Mouse (Mus musculus): ENCODE measurements around the gene Cd63. TPM values are rescaled to one million over a fixed set of nuclear protein-coding genes. Genes with fewer than 3 reads are reported as not detected.
A peak's percentile ranks its signal among the peaks of the same experiment; 100 is the strongest.

The Cd63 gene
- polyA plus RNA-seq, 1 experiment from 2014 or later: 794 TPM

- H3K9ac ChIP-seq (ENCODE audit: low read depth, low read length): no peak overlapping the region
- H3K4me1 ChIP-seq (ENCODE audit: control insufficient read depth, insufficient read depth, low read length): no peaks in the 10 kb centered on the region
- WGBS: 88% methylated on average over 4 of the region's 4 CpGs
- no peak overlapping the region for H3K4me3 ChIP-seq (ENCODE audit: low read length)
- H3K4me2 ChIP-seq (ENCODE audit: low read depth, low read length): no peak overlapping the region
- no peaks in the 10 kb centered on the region for H3K36me3 ChIP-seq (ENCODE audit: control insufficient read depth, insufficient read depth, low read length)
- no peaks in the 10 kb centered on the region for H3K9me3 ChIP-seq (ENCODE audit: control insufficient read depth, low read length)
- H3K27ac ChIP-seq (ENCODE audit: low read length): no peak overlapping the region
- H3K27me3 ChIP-seq (replicated peaks; ENCODE audit: control insufficient read depth, insufficient read depth, low read length): no peaks in the 10 kb centered on the region
- no peak for ATAC-seq
Measured at GRCm38 (mm10) chr10:128947496-128947895, 46.7 kb downstream of the Cd63 start.

DNA sequence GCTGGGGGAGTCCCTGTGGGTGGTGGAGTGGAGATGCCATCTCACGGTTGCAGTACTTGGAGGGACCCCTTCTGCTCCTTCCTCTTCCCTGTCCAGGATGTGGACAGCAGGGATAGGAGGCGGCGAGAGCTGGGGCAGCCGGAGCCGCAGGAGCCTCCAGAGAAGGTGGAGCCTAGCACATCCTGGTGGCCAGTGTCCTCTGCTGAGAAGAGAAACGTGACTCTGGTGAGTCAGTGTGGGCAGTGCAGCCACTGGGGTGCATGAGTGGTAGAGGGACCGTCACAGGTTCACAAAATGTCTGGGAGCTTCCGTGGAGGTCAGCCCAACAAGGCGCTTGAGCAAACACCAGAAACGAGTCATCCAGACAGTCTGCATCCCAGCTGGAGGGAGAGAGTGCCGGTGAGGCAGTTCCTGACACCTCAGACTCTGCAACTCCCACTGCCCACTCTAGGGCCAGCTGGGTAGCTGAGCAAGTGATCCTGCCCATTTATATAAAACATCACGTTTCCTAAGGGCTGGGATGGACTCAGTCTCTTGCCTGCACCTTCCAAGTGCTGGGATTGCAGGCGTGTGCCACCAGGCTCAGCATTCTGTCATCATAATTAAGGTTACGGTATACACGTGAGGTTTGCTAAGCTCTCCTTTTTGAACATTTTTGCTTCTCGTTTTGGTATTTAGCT lies 49.6 kb downstream of the Cd63 start:
- Histone ChIP-seq H3K27ac (ENCODE audit: low read length) (no peak overlapping the region), H3K4me1 (ENCODE audit: control insufficient read depth, insufficient read depth, low read length) (no peaks in the 10 kb centered on the region), H3K9me3 (ENCODE audit: control insufficient read depth, low read length) (no peaks in the 10 kb centered on the region), H3K27me3 (replicated peaks; ENCODE audit: control insufficient read depth, insufficient read depth, low read length) (no peaks in the 10 kb centered on the region), H3K36me3 (ENCODE audit: control insufficient read depth, insufficient read depth, low read length) (no peaks in the 10 kb centered on the region), H3K4me2 (ENCODE audit: low read depth, low read length) (no peak overlapping the region), H3K9ac (ENCODE audit: low read depth, low read length) (no peak overlapping the region), H3K4me3 (ENCODE audit: low read length) (no peak overlapping the region)
- ATAC-seq: no peak
- 58% methylated on average over 16 of the region's 16 CpGs for WGBS

GRCm38 (mm10) chr10:128958340-128958739 lies 57.6 kb downstream of the Cd63 start:
- Histone ChIP-seq H3K4me1 (ENCODE audit: control insufficient read depth, insufficient read depth, low read length) (peaks cover 18% of the 10 kb centered on the region; the same call in 1 of the 2 replicates), H3K9me3 (ENCODE audit: control insufficient read depth, low read length) (no peaks in the 10 kb centered on the region), H3K4me3 (ENCODE audit: low read length) (no peak overlapping the region), H3K9ac (ENCODE audit: low read depth, low read length) (no peak overlapping the region), H3K27me3 (replicated peaks; ENCODE audit: control insufficient read depth, insufficient read depth, low read length) (no peaks in the 10 kb centered on the region), H3K27ac (ENCODE audit: low read length) (no peak overlapping the region), H3K36me3 (ENCODE audit: control insufficient read depth, insufficient read depth, low read length) (no peaks in the 10 kb centered on the region), H3K4me2 (ENCODE audit: low read depth, low read length) (no peak overlapping the region)
- no peak for ATAC-seq
- 80% methylated on average over 10 of the region's 10 CpGs for WGBS

DNA sequence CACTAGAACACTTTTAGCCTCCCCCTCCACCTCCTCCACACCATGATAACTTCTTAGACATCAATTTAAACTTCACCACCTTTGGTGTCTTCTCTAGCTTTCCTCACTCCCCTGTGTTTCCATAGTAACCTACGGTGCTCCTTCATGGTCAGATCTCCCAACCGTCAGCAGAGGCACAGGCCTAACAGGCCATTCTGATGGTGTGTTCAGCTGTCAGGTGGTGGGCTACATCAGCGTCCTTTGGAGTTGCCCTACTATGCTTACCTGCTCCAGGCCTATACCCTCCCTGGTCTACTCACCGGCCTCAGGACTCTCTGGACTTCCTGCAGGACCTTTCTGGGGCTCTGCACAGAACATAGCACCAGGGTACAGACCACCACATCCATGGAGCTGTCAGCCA lies 59.4 kb downstream of the Cd63 start:
- peaks cover 27% of the 10 kb centered on the region; the same call in 1 of the 2 replicates for H3K4me1 ChIP-seq (ENCODE audit: control insufficient read depth, insufficient read depth, low read length)
- H3K27me3 ChIP-seq (replicated peaks; ENCODE audit: control insufficient read depth, insufficient read depth, low read length): no peaks in the 10 kb centered on the region
- H3K4me3 ChIP-seq (ENCODE audit: low read length): peak overlapping the region; percentile 17
- peak; percentile 6 for ATAC-seq
- H3K4me2 ChIP-seq (ENCODE audit: low read depth, low read length): peak overlapping the region; percentile 44
- H3K27ac ChIP-seq (ENCODE audit: low read length): peak overlapping the region; percentile 59
- no peaks in the 10 kb centered on the region for H3K36me3 ChIP-seq (ENCODE audit: control insufficient read depth, insufficient read depth, low read length)
- H3K9ac ChIP-seq (ENCODE audit: low read depth, low read length): peak overlapping the region; percentile 1; the same call in 1 of the 2 replicates
- WGBS: 78% methylated on average over 4 of the region's 4 CpGs
- H3K9me3 ChIP-seq (ENCODE audit: control insufficient read depth, low read length): no peaks in the 10 kb centered on the region

- Histone ChIP-seq H3K9me3 (ENCODE audit: control insufficient read depth, low read length) (no peaks in the 10 kb centered on the region), H3K9ac (ENCODE audit: low read depth, low read length) (peak within 1 kb of the TSS; percentile 1; the same call in 1 of the 2 replicates), H3K4me1 (ENCODE audit: control insufficient read depth, insufficient read depth, low read length) (peaks cover 27% of the 10 kb centered on the region; the same call in 1 of the 2 replicates), H3K36me3 (ENCODE audit: control insufficient read depth, insufficient read depth, low read length) (no peaks in the 10 kb centered on the region), H3K4me2 (ENCODE audit: low read depth, low read length) (peak within 1 kb of the TSS; percentile 44), H3K27me3 (replicated peaks; ENCODE audit: control insufficient read depth, insufficient read depth, low read length) (no peaks in the 10 kb centered on the region), H3K4me3 (ENCODE audit: low read length) (peak within 1 kb of the TSS; percentile 17), H3K27ac (ENCODE audit: low read length) (peak within 1 kb of the TSS; percentile 71)
- ATAC-seq: peak; percentile 94
- 64% methylated on average over 12 of the region's 12 CpGs for WGBS
Measured at GRCm38 (mm10) chr10:128960590-128961584, 60.1 kb downstream of the Cd63 start, which contains the start of gene Mettl7b. Gene Mettl7b, minus strand, starts transcription at chr10:128960988.

Other genes starting within 250 kb of the Cd63 start
- gene Suox, start 226.9 kb upstream of the Cd63 start, polyA plus RNA-seq (2015; fragmentation: Nextera tagmentation; extraction: Ambion mirVana): 11.8 and 13.0 TPM in 2 replicates
- 61.6 and 64.5 TPM in 2 replicates for gene Rab5b, start 204.7 kb upstream of the Cd63 start, polyA plus RNA-seq (2015; fragmentation: Nextera tagmentation; extraction: Ambion mirVana)
- 1.5 and 1.6 TPM in 2 replicates for gene Pmel, start 196.8 kb upstream of the Cd63 start, polyA plus RNA-seq (2015; fragmentation: Nextera tagmentation; extraction: Ambion mirVana)
- 60.4 and 65.2 TPM in 2 replicates for gene Cdk2, start 196.0 kb upstream of the Cd63 start, polyA plus RNA-seq (2015; fragmentation: Nextera tagmentation; extraction: Ambion mirVana)
- 7.8 and 7.9 TPM in 2 replicates for gene Dgka, start 156.1 kb upstream of the Cd63 start, polyA plus RNA-seq (2015; fragmentation: Nextera tagmentation; extraction: Ambion mirVana)
- 28.4 and 31.5 TPM in 2 replicates for gene Pym1, start 153.1 kb upstream of the Cd63 start, polyA plus RNA-seq (2015; fragmentation: Nextera tagmentation; extraction: Ambion mirVana)
- gene Mmp19, start 110.1 kb upstream of the Cd63 start, polyA plus RNA-seq (2015; fragmentation: Nextera tagmentation; extraction: Ambion mirVana): 0.66 and 0.81 TPM in 2 replicates
- 45.5 and 45.8 TPM in 2 replicates for gene Dnajc14, start 96.9 kb upstream of the Cd63 start, polyA plus RNA-seq (2015; fragmentation: Nextera tagmentation; extraction: Ambion mirVana)
- gene Tmem198b, start 96.6 kb upstream of the Cd63 start, polyA plus RNA-seq (2015; fragmentation: Nextera tagmentation; extraction: Ambion mirVana): 11.6 and 13.4 TPM in 2 replicates
- gene Sarnp, start 83.7 kb upstream of the Cd63 start, polyA plus RNA-seq (2015; fragmentation: Nextera tagmentation; extraction: Ambion mirVana): 154 and 172 TPM in 2 replicates
- 126 and 132 TPM in 2 replicates for gene Ormdl2, start 79.3 kb upstream of the Cd63 start, polyA plus RNA-seq (2015; fragmentation: Nextera tagmentation; extraction: Ambion mirVana)
- gene Gdf11, start 9.3 kb upstream of the Cd63 start, polyA plus RNA-seq (2015; fragmentation: Nextera tagmentation; extraction: Ambion mirVana): 2.1 and 2.2 TPM in 2 replicates
- gene Rdh5, start 21.9 kb downstream of the Cd63 start, polyA plus RNA-seq (2015; fragmentation: Nextera tagmentation; extraction: Ambion mirVana): 18.6 and 18.8 TPM in 2 replicates
- gene Bloc1s1, start 23.0 kb downstream of the Cd63 start, polyA plus RNA-seq (2015; fragmentation: Nextera tagmentation; extraction: Ambion mirVana): 208 and 220 TPM in 2 replicates
- gene Itga7, start 32.8 kb downstream of the Cd63 start, polyA plus RNA-seq (2015; fragmentation: Nextera tagmentation; extraction: Ambion mirVana): 3.3 and 3.7 TPM in 2 replicates
- gene Mettl7b, start 60.0 kb downstream of the Cd63 start, polyA plus RNA-seq (2015; fragmentation: Nextera tagmentation; extraction: Ambion mirVana): 23.2 and 28.6 TPM in 2 replicates
- gene Olfr9, start 88.4 kb downstream of the Cd63 start, polyA plus RNA-seq (2015; fragmentation: Nextera tagmentation; extraction: Ambion mirVana): not detected in 2 replicates
- not detected in 2 replicates for gene Olfr763, start 109.8 kb downstream of the Cd63 start, polyA plus RNA-seq (2015; fragmentation: Nextera tagmentation; extraction: Ambion mirVana)
- gene Olfr764-ps1, start 138.9 kb downstream of the Cd63 start, polyA plus RNA-seq (2015; fragmentation: Nextera tagmentation; extraction: Ambion mirVana): not detected in 2 replicates
- not detected in 2 replicates for gene Olfr765, start 149.0 kb downstream of the Cd63 start, polyA plus RNA-seq (2015; fragmentation: Nextera tagmentation; extraction: Ambion mirVana)
- not detected in 2 replicates for gene Olfr766-ps1, start 168.0 kb downstream of the Cd63 start, polyA plus RNA-seq (2015; fragmentation: Nextera tagmentation; extraction: Ambion mirVana)
- not detected in 2 replicates for gene Olfr767, start 181.9 kb downstream of the Cd63 start, polyA plus RNA-seq (2015; fragmentation: Nextera tagmentation; extraction: Ambion mirVana)
- not detected in 2 replicates for gene Olfr768, start 198.4 kb downstream of the Cd63 start, polyA plus RNA-seq (2015; fragmentation: Nextera tagmentation; extraction: Ambion mirVana)
- not detected in 2 replicates for gene Olfr769, start 216.9 kb downstream of the Cd63 start, polyA plus RNA-seq (2015; fragmentation: Nextera tagmentation; extraction: Ambion mirVana)
- not detected in 2 replicates for gene Olfr770, start 238.0 kb downstream of the Cd63 start, polyA plus RNA-seq (2015; fragmentation: Nextera tagmentation; extraction: Ambion mirVana)

All from intestine, embryonic 16.5 days (tissue).